Mouse (Mus musculus): ENCODE measurements at regions not wholly inside any gene's neighbourhood (a gene's known extent, or its start where the extent isn't known, plus 50 kb on each side); places are given as distances from the start of the nearest gene placed in this dataset.
A peak's percentile ranks its signal among the peaks of the same experiment; 100 is the strongest.

DNA sequence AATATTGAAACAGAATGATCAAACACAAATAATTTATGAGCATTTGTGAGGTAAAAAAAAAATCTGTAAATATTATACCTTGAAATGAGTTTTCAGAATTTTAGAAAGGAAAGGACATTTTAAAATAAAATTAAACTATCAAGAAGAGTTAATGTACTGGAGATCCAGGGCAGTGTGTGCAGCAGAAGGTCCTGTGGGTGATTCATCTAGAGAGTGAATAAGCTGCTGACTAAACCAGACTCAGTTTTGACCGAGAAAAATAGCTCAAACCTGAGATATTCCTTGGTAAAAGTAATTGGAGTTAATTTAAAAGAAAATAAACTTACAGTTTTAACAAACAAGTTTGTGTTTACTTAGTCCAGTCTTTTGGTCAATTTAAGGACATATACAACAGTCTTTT lies 1118.6 kb upstream of the Celf2 start:
- no peak for DNase-seq

DNA sequence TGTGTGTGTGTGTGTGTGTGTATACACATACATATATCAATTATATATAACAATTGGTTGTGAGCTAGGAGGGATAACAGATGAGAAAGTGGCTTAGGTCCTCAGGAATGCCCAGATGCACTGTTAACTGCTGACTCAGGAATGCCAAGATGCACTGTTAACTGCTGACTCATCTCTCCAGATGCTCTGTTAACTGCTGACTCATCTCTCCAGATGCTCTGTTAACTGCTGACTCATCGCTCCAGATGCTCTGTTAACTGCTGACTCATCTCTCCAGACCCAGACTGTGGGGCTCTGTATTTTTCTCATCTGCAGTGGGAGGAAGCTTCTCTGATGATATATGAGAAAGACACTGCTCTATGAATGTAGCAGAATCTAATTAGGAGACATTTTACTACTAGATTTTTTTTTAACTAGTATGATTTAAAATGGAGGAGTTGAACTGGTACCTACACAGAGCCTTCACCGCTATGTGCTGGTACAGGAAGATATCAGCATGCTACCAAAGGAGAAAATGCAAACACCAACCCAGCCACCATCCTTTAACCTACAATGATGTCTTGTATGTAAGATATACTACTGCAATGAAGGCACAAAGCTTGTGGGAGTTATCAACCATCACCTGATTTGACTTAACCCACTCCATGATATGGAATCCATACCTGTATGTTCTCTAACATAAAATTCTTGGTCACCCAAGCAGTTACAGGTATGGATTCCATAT lies 1119.3 kb upstream of the Celf2 start:
- DNase-seq = no peak

DNA sequence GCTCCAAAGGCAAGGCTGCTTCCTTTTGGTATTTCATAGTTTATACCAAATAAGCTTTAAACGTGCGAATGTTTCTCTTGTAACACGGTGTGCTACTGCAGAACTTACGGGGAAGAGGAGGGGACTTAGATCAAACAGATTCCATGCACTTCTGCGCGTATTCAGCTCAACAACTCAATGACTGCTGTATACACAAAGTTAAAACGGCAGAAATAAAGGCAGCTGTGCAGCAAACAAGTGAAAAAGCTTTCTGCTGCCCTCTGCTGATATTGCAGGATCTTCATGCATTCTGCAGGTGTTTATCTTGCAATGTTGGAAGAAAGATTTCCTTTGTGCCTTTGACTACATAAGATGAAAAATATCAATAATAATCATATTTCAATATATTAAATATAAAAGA lies 1128.7 kb upstream of the Celf2 start:
- no peak for DNase-seq

DNA sequence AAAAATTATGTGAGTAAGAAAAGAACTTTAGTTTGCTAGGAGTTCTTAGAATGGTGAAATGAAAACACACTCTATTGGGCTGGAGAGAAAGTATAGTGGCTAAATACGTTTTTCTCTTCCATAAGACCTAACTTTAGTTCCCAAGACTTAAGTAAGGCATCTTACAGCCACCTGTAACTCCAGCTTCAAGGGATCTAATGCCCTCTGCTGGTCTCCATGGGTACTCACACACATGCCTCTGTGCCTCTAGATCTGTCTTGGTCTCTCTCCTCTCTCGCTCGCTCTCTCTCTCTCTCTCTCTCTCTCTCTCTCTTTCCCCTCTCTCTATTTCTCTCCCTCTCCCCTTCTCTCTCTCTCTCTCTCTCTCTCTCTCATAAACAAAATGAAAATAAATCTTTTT lies 1129.9 kb upstream of the Celf2 start:
- no peak for DNase-seq

DNA sequence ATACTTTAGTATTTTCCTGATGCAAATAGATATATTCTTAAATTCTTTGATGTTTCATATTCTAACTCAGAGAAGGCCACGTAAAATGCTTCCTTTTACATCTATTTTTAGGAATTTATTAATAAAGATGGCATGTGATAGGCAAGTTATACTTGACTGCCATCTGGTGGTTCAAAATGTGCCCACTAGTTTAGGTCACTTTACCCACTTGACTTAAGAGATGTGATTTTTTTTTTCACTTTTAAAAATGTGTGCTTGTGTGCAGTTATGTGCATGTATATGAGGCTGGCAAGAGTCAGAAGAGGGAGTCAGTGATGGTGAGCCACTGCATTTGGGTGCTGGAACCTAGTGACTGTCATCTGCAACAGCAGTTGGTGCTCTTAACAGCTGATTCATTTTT lies 1136.1 kb upstream of the Celf2 start:
- no peak for DNase-seq

DNA sequence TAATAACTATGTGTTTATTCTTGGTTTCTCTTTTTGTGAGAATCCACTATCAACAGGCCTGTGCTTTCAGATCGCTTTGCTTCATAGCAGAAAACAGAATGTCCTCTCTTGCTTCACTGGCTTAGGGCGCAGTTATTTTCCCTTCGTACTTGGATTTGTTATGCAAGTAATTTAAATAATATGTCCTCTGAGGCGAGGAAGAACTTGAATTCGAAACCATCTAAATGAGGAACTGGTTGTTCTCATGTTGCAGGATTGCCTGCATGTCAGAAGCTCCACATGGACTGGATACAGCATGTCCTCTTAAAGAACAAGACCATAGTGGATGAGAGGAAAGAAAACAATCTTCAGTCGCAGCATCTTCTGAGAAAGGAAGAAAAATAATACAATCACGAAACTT lies 1151.2 kb upstream of the Celf2 start:
- DNase-seq = no peak

DNA sequence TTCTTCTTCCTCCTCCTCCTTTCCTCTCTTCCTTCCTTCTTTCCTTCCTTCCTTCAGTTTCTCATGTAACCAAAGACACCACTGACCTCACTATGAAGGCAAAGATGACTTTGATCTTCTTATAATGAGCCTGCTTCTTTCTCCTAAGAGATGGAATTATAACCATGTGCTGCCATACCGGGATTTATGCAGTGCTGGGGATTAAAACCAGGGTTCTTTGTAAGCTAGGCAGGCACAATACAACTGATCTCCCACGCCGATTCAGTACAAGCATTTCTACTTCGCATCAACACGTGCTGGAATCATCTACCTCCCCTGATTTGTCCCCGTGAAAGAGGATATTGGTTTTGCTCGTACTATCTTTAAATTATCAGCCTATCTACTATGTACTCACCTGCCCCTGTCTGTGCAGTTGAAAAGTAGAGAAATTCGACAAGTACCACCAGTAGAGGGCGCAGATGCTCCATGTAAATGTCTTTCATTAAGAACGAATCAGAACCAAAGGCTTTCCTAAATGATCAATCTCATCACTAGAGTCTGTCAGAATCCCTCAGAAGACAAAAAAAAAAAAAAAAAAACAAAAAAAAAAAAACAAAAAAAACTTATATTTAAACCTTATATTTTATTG lies 1164.5 kb upstream of the Celf2 start:
- peak; percentile 53 to 66 for DNase-seq

DNA sequence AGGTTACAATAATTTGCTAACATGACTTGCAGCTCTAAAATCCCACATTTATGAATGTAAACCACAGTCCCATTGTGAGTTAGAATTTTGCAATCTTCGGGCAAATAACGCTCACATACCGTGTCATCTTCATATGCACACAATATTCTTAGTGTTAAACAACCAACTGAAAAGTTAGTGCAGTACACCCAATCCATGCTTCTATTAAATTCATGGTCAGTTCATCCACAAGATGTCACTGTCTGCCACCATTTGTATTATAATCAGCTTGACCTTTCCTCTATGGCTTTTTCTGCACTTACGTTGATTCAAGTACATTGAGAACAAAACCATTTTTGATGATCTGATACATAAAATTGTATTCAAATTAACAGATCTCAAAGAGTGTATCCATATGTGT lies 1166.2 kb upstream of the Celf2 start:
- no peak for DNase-seq

DNA sequence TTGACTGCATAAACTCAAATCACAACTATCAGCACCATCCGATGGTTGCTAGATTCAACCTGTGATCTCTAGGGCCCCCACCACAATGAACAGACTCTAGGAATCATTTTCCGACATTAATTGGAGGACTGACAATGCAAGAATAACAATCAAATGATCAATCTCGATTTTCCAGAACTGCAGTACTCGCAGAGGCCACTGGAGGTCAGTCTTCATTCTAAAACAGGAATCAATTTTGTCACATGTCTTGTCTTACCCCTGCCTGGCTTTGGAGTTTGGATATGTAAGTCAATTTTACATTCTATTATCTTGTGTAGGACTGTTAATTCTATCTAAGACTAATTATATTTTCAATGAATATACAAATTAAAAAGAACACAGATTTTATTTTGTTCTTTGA lies 1167.2 kb upstream of the Celf2 start:
- DNase-seq = peak in 1 of 2 experiments; percentile 14

DNA sequence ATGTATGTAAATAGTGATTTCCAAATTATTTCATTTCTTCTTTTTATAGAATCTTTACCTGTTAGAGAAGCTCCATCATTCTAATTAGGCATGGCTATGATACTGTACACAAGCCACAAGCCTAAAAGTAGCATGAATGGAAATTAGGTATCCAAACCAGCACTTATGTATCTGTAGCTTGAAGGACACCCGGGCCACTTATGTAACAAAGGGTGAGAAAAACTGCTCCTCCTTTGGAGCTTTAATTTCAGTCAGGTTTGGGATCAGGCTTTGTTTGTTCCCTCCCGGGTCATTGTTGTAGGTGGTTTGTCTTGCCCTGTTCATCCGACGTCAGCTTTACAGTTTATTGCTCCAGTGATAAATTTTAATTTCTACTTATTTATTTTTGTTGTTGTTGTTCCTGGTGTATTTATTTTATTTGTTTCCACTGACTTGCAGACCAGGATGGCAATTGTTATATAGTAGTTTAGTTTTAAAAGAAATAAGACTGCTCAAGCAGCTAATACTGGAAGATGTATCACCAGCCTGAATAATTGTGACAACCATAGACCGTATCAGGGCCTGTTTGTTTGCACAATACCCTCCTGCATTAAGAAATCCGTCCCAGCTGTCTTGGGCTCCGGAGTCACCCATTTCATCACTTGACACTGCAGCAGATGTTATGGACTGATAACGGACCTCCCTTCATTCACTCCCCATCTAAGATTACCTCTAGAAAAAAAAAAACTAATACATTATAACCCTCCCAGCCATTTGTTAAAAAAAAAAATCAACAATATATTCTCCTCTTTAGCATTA lies 1181.7 kb upstream of the Celf2 start:
- DNase-seq = no peak

DNA sequence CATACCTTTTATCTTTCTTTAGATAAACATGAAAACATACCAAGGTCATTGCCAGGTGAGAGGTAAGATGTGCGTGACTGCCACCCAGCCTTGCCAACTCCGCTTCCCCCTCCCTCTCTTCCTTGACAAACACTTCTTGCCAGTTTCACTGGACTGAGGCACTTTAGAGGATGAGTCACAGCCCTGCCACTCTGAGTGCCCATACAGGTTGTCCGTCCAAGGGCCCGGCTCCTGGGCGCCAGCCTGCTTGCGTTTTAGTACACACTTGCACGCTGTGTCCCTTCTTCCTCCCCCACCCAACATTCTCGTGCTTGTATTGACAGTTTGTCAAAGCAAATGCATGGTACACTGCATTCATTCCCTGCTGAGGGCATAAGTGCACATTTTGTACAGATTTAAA lies 1151.7 kb upstream of the 4930412O13Rik start:
- no peak for DNase-seq

DNA sequence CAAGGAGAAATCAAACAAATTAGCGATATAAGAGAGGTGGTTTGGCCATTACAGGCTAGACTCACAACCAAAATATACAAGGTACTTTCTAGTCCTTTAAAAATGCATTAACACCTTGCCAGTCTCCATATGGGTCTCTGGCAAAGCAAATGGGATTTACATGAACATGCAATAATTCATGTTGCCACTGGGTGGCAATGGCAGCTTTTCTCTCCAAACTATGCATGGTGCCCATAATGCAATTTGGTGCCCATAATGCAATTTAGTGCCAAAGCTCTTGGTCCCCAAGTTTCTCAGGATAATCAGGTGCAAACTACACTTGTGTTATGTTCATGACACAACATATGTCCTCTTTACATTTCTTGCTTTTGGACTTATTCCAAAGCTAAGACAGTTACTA lies 1126.9 kb upstream of the 4930412O13Rik start:
- no peak for DNase-seq

DNA sequence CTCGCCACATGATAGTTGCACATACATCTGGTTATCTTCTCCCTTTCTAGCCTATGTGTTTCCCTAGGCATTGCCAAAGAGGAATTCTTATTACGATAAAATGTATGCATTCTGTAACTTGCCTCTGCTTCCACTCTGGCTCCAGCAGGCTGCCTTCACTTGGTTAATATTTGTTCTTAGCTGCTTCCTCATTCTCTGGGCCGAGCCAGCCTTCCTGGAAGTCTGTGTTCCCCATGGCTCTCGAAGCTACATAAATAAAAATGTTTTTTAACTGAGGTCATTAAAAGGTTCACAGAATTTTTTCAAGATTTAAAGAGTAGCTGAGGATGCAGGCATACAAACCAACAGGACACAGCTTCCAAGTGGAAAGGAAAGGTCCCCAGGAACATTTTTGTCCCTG lies 1124.5 kb upstream of the 4930412O13Rik start:
- DNase-seq = no peak

DNA sequence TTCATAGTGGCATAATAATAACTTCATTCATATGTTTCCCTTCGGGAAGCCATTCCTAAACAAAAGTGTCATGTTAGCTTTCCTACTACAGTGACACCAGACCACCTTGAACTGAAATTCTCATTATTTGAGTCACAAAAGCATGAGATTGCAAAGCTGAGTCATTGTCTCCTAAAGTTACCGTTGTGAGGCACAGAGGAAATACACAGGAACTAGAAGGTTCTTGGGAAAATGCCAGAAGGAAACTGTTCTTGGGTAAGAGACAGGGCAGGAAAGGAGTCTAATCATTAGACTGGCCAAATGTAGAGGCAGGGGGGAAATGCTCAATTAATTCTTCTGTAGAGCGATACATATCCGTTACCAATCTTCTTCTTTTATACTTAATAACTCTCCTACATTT lies 1110.4 kb upstream of the 4930412O13Rik start:
- DNase-seq = no peak

DNA sequence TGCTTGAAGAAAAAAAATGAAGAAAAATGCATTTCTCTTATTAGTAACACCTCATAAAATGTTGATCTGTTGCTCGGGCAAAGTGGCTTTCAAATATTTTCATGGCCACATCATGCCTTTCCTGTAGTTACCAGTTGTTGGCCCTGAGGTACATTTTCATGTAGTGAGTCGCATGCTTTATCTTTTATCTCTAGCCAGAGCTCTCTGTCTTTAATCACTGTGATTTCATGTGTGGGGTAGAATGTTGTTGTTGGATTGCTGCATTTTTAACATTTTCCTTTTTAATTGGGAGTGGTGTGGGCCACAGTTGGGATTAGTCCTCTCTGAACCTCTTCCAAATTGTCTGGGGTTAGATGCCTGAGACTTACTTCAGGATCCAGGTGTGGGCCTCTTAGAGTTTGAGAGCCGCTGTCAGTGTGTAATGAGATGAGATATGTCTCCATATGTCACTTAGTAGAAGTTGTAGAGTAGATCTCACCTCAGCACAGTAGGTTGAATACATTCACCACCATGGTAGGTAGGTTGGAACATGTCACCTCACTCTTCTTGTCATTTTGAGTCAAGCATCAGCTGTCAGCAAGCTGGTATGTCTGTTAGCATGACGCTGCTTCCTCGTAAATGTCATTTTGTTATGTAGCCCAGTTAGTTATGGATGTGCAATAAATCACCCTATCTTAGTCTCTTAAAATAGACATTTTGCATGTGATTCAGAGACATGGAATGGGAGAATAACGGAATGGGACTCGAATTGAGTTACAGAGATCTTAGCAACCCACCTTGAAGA lies 1099.7 kb upstream of the 4930412O13Rik start:
- DNase-seq = no peak

DNA sequence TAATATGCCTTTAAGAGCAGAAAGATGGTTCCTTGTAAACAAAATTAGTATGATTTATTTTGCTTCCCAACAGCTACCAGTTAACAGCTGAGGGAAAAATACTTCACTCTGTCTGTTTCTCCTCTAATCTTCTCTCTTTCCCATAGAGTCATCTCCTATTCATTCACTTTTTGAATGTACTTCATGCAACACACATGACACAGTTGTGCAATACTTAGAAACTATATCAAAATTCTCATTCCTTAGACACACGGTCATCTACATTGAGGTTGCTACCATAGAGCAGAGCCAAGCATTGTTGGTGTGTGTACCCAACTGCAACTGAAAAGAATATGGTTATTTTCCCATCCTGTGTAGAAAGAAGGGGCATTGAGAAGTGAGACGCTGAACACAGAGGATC lies 1098.8 kb upstream of the 4930412O13Rik start:
- DNase-seq = no peak

DNA sequence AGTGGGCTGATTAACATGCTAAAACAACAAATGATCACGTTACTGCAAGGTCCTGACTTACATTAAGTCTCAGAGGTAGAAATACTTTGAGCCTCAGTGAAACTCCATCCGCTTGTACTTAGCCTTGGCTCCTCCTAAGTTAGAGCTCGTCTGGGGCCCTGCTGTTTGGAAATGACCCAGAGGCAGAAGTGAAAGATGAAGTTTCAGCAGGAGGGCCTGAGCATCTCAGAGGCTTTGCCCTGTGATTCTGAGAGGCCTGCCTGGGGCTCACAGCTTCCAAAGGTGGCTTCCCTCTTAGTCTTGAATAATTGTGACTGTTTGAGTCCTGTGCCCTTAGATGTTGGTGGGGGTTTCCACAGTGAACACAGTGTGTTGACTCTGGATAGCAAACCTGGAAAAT lies 1079.0 kb upstream of the 4930412O13Rik start:
- no peak for DNase-seq

DNA sequence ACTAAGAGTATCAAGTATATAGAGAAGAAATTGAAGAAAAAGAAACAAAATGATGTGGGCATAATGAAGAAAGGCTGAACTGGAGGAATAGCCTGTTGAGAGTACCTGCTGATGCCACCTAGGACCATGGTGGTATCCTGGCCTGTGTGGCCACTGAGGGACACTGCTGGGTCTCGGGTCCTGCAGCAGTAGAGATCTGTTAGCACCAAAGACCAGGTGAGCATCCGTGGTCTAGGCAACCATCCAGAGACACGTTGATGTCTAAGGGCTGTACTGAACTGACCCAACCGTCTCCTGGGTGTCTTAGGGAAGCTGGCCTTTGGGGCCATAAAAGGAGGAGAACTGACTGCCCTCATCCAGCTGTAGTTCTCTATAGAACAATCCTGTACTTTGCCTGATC lies 1071.4 kb upstream of the 4930412O13Rik start:
- no peak for DNase-seq

DNA sequence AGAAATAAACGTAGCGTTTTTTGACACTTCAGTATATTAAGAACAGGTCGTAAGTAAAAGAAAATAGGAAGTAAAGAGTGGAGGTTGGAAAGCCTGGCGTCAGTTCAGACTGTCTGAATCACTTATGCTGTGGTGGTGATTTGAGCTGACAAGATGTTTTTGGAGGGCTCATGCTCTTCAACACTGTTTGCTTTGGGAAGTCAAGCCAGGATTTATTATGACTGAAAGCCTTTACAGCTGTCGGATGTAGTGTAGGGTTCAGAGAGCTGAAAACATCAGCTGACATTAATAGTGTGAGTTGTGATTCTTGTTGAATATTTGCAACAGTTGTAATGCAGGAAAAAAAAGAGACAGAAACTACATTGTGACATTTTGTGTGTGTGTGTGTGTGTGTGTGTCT lies 1062.9 kb upstream of the 4930412O13Rik start:
- no peak for DNase-seq

DNA sequence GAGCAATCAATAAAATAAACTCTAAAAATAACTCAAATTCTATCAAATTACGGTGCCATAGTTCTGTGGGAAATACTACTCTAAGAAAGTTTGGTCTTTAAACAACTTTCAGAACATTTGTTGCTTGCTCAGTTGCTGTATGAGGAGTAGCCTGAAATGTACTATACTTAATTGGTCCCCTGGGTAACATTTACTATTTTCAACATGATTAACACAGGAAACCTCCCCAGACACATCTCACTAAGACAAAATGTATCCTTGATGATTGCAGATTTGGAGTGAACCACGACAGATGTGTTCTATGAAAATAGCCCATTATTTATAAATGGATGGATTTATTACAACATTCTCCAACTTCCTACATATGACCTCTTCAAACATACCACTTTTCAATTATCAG lies 1055.6 kb upstream of the 4930412O13Rik start:
- DNase-seq = no peak
